Mouse (Mus musculus) erythroblast, adult 5-6 weeks (primary cell): Measurements from ENCODE around the gene Senp6. TPM values are rescaled to one million over a fixed set of nuclear protein-coding genes. Genes with fewer than 3 reads are reported as not detected.

Experiments
- ATAC-seq: replicated peaks from 2 replicates; pipeline ENCODE4 v1.8.0; 2016; ENCODE audit warnings: moderate number of reproducible peaks, mild to moderate bottlenecking, moderate TSS enrichment, inconsistent platforms; ENCODE audit not compliant: poor library complexity, low FRiP score, severe bottlenecking
- total RNA-seq, 2 experiments: library from RNA; stranded (forward) in 1 of 2; stranded (reverse) in 1 of 2; fragments of 150-400 nt in 1 of 2; fragments of 200-764, 138-1000 nt in 1 of 2; gene quantifications; 2 replicates each; pipeline versions ENCODE4 v1.2.3 to v1.2.4; 2015 to 2017; ENCODE audit warnings: low replicate concordance in 2 of 2

Senp6 gene
- total RNA-seq, 2 experiments from 2014 or later, result 39.6 to 40.2 TPM

DNA sequence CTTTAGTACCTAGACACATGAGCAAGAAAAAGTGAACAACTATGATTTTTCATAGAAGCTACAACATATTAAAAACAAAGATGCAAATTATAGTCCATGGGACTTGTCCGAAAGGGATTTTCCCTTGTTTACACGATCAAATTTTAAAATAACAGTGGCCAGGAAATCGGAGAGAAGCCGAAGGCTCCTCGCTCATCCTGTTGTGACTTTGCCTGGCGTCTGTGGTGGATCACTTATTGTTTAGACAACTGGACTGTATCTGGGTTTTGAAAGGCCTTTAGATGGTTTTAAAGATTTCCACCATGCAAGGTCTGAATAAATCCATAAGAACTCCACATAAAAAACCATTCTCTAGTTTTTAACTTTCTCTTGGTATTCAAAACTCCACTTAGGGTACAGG lies 99.7 kb downstream of the Senp6 start:
- ATAC-seq, result no peak

DNA sequence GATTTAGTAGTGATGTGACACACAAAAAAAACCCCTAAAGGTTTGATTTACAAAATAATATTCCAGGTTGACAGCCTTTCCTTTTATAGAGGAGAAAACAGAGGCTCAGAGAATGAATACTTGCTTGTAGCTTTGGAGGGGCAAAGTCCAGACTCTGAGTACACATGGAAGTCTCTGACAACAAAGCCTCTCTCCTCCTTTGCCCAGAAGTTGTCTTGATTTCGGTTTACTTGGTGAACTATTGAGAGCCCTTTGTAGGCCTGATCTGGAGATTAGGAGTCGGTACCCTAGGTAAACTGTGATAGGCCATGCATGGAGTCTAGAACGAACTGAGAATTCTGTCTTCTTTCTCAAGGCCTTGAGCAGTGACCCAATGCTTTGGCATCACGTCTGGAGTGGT lies 100.4 kb downstream of the Senp6 start:
- ATAC-seq, result no peak

DNA sequence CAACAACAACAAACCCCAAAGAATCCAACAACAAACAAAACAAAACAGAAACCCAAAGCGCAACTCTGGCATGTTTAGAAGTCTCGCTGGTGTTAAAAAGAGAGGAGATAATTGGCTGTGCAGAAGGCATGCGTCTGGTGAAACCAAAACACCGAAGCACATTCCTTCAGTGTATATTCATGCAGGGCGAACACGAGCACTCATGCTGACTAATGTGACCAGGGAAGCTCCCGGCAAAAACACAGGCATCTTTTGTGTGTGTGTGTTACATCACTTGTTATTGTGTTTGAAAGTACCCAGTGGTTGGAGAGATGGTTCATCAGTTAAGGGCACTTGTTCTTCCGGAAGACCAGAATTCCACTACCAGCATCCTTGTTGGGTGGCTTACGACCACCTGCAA lies 102.8 kb downstream of the Senp6 start:
- no peak for ATAC-seq

DNA sequence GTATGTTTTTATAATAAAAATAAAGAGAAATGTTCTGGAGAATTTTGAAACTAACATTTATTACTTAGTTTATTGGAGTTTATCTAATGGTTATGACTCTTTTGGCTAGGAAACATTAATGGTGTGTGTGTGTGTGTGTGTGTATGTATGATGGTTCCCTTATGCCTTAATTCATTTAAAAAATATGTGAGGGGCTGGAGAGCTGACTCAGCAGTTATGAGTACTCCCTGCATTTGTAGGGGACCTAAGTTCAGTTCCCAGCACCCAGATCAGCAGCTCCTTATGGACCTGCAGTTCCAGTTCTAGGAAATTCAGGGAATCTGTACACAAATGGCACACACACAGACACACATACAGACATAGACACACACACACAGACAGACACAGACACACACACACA lies 104.5 kb downstream of the Senp6 start:
- no peak for ATAC-seq

DNA sequence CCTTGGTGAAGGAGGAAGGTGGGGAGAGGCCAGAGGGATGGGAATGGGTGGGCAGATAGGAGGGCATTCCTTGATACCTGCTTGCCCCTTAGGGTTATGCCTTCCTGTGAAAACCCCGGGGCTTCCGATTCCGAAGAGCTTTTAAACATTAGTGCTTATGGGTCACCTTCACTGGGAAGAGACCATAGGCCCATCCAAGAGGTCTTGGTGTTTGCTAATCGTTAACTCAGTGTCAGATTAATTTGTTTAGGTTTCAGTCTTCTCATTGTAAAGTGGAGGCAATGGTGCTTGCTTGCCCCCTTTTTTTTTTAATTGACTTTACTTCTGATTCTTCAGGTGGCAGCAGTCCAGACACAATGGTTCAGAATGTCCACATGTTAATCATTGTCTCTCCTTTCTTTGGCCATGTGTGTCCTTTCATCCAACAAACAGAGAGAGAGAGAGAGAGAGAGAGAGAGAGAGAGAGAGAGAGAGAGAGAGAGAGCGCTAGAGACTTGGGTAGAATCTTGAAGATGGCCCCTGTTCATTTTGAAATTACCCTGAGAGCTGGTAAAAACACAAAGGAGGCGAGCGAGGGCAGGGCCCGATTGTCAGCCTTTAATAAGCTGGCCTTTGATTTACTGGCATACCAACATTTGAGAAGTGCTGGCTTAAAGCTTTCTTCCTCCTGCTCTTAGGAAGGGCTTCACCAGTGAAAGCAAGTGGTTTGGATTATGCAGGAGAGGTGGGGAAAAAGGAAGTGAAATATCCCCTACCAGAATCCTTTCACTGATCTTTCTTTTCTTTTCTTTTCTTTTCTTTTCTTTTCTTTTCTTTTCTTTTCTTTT lies 105.9 kb downstream of the Senp6 start:
- ATAC-seq, result no peak

DNA sequence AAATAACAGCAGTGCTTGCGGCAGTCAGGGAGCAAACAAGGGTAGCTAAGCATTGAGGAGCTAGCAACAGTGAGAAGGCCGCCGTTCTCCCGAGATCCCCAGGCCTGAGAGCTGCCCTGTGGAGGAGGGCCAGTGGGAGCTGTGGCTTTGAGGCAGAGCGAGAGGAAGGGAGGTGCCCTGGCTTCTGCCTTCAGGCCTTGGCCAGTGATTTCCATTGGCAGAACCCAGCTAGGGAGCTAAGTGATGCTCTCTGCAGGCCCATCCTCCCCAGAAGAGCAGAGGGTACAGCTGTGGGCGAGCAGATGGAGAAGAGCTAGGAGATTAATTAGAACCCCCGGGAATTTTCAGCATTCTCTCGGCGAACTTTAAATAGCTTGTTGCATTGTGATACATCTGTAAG lies 106.9 kb downstream of the Senp6 start:
- no peak for ATAC-seq

DNA sequence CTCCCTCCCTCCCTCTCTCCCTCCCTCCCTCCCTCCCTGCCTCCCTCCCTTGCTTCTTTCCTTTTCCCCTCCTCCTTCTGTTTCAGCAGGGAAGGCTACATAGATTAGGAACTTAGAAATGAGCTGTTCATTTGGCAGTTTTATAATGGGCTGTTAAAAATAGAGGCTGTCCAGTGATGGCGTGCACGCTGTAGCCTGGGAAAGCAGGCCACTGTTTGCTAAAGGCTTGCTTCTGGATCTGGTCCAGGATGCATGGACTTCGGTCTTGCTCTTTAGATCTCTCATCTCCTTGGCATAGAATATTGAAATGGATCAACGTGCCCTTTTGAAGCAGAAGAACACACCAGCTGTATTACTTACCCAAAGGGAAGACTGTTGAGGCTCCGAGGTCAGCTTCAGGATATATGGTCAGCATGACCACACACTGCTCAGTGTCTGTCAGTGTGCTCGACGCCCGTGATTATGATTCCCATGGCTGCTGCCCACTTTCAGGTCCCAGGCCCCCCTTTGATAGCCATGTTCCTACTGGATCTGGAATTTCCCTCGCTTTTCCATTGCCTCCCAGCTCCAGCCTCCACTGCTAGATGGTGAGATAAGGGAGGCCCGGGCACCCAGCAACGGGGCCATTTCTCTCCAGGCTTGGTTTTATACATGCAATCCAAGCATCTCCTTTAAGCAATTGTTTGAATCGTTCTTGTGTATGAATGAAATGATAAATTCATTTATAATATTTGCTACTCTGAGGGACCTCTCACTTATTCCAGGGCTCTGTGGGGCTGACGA lies 110.2 kb downstream of the Senp6 start:
- ATAC-seq, result no peak

DNA sequence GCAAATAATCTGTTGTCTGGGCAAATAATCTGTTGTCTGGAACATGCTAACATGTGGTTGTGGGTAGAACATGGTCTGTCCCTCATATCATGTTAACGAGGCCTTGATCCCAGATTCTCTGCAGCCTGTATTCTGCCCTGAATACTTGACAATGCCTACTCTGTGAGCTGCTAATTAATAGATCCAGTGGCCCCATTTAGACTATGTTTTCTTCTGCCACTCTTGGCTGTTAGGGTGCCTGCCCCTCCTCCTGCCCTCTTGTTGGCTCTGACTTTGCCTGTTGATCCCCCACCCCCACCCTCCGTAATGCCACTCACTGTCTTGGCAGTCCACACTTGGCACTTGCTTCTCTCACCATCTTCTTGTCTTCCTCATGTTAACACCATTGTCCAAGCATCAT lies 112.0 kb downstream of the Senp6 start:
- no peak for ATAC-seq

DNA sequence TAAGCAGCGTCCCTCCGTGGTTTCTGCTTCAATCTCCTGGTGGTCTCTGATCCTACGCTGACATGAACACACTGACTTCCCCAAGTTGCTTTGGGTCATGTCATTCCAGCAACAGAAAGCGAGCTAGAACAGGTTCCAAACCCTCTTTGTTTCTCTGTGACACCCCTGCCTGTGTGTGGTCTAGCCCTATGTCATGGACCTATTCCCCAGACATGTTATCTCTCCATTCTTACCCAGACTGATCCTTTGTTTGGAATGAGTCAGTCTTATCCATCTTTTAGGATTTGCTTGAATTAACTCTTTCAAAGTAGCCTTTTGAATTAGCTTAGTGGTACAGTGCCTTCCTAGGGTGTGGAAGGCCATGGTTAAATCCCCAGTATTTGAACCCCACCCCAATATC lies 113.0 kb downstream of the Senp6 start:
- ATAC-seq, result no peak

DNA sequence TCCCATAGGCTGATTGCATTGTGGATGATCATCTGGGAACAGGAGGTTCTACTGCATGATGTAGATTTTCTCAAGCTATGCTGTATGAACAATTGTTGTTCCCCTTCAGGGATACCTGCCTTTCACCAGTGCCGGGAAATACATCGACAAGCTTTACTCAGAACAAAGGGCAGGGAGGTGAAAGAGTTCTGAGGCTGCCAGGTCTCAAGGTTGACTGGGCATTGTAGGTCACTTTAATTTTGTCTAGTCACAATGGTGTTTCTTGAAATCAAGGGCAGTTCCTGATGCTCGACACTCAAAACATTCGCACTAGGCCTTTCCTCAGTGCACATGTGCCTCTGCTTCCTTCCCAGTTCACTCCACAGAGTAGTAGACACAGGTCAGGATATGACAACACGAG lies 114.1 kb downstream of the Senp6 start:
- ATAC-seq, result no peak

DNA sequence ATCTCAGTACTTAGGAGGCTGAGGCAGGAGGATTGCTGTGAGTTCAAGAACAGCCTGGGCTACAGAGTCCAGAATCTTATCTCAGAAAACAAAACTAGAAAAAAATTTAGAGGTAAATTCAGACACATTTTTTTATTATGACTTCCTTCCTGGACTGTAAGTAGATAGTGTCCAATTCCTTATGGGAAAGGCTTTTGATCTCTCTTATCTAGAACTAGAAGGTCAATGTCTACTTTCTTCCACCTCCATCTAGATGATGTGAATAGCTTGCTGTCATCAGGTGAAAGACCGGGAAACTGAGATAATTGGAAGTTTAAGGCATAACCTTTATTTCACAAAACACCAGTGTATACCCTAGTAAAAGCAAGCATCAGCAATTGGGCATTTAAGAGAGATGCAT lies 115.0 kb downstream of the Senp6 start:
- ATAC-seq, result no peak

DNA sequence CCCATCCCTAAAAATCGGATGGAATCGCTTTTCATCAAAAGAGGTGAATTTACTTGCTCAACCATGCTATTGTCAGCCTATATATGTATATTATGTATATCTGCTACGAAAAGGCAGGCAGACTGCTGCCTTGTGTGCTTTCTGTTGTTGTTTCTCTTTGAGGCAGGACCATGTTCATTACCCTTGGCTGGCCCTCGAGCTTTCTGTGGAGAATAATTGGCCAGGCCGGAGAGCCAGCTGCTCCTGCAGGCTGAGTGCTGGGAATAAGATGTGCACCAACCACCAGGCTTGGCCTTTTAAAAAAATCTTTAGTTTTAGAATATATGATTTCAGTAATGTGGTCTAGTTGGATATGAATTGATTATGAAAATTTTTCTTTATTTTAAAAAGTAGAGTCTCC lies 117.4 kb downstream of the Senp6 start:
- ATAC-seq, result no peak

DNA sequence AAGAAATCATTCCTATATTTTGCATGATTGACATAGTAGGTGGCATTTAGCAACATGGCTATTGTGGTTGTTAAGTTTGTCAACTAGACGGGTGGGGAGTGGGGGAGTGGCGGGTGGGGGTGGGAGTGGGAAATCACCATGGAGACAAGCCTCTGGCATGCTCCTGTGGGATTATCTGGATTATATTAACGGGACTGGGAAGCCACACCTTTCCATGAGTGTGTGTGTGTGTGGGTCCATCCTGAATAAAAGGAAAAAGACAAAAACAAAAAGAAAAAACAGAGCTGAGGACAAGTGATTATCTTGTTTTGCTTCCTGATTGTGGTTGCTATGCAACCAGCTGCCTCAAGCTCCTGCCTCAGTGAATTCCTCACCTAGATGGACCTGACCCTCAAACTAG lies 119.0 kb downstream of the Senp6 start:
- no peak for ATAC-seq

DNA sequence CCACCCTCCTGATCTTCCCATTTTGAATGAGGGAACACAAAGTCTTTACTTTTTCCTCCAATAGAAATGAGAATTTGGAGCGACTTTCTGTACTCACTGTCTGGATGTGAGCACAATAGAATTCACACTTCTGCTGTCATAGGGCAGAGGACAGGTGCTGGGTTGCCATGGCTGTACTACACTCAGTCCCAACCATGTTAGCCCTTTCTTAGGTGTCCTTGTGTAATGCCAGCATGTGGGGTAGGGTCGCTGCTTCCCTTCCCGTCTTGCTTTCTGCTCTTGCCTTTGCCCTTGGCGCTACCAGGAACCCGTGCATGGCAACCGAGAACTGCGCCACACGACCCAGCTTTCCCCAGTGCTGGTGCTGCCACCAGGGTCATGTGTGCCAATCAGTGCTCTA lies 120.0 kb downstream of the Senp6 start:
- no peak for ATAC-seq

DNA sequence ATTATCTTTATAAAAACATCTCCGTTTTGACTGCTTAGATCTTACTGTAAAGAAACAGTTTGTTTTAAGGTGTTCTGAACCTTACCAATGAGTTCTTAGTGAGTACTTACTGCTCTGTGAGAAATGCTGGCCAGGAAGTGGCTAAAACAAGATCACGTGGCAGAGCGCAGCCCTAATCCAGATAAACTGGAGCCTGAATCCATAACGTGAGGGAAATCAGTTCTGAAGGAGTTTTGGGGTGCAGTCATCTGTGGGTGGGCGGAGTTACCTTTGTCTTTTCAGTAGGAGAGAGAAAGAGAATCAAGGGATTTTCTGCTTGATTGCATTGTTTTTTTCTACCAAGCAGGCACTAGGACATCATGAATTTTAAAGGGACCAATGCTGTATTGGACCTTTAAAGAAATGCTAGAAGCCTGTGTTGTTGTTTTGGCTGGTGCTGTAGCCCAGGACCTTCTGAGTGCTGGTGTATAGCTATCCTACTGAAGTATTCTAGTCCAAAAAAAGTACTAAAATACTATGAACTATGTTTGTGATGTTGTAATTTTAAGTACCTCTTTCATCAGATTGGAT lies 121.7 kb downstream of the Senp6 start:
- ATAC-seq, result no peak

DNA sequence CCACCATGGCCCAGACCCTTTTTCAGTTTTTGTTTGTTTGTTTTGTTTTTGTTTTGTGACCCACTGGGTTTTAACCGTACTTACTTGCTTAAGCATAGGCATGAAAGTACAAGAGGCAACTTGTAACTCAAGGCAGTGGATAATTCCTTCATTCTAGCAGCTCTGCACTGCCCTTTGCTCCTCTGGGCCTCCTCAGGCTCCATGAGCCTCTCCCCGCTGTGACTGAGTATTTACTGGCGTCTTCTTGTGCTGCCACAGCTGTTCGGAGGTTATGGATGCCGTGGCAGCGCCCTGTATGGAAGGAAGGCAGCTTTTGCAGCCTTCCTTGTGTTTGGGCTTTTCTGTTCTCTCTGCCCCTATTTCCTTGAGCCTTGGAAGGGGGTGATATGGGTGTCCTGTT lies 124.5 kb downstream of the Senp6 start:
- ATAC-seq, result no peak

DNA sequence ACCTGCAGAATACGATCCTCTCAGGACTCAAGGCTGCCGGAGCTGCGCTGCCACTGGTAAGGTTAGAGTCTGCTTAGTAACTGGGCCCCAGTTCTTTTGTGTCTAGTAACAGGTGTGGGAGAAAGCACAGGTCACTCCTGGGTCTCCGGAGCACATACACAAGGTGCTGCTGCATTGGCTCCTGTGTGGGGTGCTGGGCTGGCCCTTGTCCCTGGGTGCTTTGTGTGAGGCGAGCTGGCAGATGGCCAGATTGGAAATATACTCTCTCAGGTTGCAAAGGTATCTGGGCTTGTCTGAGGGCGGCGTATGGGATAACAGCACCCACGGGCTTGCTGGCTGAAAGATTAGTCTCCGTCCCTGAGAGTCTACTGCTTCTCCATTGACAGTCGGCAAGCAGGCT lies 125.6 kb downstream of the Senp6 start:
- no peak for ATAC-seq

DNA sequence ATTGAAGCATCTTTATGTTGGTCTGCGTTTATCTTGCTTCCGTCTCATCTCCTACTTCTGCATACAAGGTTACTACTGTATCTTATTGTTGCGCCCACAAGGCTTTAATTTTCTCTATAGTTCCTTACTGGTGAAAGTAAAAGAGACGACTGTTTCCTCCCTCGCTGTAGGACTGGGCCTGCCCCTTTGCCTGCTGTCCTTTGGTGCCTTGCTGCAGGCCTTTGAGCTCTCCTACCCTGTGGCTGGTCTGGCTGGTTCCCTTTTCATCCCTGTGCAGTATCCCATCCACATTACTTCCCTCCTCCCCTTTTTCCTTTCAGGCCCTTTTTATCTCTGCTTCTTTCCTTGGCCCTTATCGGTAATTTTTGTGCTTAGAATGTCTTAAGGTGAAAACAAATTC lies 127.7 kb downstream of the Senp6 start:
- ATAC-seq, result no peak
